Mouse (Mus musculus): ENCODE data around the gene Polk.

Gene Polk

DNA sequence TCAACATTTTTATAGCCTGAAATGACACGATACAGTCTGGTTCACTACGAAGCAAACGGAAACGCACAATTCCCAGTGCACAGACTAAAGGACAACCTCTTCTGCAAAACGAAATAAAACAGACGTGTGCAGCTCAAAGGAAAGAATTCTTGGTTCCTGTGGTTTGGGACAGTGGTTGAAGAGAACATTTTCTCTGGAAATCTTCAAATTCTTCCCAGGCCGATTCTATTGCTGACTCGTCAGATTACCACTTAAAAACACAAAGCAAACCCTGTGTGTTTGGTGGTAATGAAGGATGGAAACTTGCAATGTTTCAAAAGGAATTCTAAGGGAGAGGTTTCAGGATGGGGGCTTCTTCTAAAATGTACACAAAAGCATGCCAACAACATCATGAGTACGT lies 12.3 kb downstream of the Polk start:
- no peak for DNase-seq (ENCODE audit: low read depth in 1 of 2, low spot score in 2 of 2)

DNA sequence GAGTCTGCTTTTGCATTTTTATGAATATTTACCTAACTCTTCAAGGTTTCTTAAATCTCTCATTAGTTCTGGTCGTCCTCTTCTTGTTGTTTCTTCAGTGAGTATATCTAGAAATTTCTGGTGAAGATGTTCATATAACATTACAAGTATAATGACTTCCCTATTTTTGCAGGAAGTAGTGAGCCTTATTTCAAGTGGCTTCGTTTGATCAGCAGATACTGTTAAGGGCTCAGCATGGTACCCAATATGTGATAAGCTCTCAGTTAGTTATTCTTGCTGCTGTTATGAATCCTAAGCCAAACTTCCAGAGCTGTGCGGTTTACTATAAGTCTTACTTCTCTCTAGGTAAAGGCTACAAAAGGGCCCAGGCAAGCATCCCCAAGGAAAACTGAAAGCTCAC lies 12.8 kb downstream of the Polk start:
- DNase-seq (ENCODE audit: low read depth in 1 of 2, low spot score in 2 of 2): no peak

DNA sequence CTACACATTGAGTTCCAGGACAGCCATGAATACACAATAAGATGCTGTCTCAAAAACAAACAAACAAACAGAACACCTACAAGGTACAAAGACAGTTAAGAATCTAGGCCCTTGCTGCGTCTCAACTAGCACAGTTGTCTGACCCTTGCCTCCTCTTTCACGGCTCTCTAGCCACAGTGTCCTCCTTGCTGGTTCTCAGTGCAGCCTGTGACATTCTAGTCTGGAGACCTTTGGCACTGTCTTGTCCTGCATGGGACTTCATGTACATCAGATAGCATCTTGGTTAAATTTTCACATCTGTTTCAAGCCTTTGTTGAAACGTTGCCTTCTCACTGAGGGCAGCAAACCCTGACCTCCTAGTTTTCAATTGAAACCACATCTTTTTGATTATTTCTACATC lies 13.6 kb downstream of the Polk start:
- no peak for DNase-seq (ENCODE audit: low read depth in 1 of 2, low spot score in 2 of 2)

DNA sequence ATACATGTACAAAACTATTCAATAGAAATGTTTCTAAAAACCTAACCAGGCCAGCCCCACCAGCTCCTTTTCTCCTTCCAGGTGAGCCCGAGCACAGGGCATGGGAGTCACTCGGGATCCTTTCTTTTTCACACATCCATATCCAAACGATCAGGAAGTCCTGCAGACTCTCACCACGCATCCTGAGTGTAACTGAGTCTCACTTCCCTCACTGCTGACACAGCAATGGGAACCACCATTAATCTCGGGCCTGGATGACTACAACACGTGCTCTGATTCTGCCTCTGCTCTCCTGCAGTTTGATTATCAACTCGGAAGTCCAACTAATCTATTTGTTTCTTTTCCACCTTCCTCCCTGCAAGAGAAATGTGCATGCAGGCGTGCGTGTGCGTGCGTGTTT lies 14.5 kb downstream of the Polk start:
- no peak for DNase-seq (ENCODE audit: low read depth in 1 of 2, low spot score in 2 of 2)

DNA sequence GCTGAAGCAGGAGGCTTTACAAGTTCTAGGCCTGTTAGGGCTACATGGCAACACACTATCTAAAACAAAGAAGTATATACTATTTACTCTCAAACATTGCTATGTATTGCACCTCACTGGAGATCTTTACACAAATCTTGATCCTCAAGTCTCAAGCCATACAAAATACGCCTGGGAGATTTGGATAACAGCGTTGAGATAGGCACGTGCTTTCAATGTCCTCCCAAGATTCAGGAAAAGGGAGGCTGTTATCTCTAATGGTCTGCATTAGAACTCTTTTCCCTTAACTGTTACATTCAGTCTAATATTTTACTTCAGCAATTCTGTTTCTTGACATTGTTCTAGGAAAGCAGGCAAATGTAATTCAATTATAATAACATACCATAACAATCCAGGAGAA lies 15.4 kb downstream of the Polk start:
- no peak for DNase-seq (ENCODE audit: low read depth in 1 of 2, low spot score in 2 of 2)

DNA sequence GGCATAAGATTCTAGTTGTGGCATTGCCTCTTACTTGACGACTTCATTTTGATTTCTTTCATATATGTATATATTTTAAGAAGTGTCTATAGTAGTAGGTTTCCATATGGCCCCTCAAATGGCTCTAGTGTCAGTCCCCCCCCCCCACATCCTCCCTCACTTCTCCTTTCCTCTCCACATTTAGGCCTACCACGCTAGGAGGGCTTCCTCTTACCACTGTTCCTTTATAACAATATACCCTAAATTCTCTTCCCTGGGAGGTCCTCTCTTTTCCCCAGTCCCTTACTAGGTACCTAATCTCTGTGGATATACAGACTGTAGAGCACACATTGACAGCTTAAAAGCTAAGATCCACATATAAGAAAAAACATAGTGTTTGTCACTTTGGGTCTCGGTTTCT lies 21.1 kb downstream of the Polk start:
- no peak for DNase-seq (ENCODE audit: low read depth in 1 of 2, low spot score in 2 of 2)

DNA sequence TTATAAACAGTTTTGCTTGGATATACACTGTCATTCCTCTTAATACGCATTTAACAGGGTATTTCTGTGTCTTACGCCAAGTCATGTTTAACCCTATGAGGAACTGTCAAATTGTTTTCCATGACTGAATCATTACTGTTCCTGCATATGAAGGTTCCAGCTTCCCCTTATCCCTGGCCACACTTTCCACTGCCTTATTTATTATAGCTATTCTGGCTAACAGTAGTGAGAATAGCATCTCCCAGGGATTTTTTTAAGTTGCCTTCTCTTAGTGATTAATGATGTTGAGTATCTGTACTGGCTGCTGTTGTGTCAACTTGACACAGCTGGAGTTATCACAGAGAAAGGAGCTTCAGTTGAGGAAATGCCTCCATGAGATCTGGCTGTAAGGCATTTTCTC lies 25.0 kb downstream of the Polk start:
- DNase-seq (ENCODE audit: low read depth in 1 of 2, low spot score in 2 of 2): no peak

DNA sequence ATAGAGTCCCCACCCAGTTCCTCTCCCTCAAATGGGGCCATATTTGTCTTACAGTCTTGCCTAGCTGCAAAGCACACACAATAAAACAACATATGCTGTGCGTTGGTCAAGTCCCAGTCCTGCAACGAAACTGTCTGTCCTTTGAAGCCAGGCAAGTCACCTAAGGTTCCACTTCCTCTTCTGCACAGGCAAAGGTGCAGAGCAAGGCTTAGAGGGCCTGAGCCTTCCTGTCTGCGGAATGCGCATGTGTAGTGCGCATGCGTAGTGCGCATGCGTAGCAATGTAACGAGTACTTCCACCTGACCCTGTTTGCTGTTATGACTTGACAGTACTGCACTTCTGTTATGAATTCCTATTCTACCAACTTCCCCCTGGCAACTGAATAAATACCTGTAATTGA lies 26.1 kb downstream of the Polk start:
- DNase-seq (ENCODE audit: low read depth in 1 of 2, low spot score in 2 of 2): no peak

DNA sequence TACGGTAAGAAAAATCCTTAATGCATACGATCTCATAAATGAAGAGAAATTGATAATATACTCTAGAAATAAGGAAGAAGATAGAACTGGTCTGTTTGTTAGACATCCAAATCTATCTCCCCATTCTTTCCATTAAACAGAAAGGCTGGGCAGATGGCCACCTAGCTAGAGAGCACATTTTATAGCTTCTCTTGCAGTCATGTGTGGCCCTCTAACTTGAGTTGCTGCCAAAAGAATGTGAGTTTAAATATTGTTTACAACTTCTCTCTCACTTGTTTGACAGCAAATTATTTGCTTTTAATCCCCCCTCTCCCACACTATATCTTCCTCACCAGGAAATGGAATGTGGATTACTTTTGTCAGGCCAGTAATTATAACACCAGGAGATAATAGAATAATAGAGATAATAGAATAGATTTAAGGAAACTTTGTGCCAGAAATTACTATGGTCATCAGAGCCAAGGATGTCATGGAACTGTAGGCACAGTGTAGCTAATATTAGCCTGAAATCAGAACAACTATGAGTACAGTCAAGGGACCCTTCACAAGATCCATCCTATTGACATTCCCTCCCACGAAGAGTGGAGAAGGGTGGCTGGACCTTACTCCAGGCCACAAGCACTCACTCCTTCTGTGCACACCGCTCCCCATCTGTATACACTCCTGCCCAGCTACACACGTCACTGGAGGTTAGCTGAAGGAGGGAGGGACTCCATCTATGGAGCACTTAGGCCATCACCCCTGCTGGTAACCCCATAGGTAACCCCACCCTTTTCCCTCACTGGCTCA lies 28.0 kb downstream of the Polk start:
- no peak for DNase-seq (ENCODE audit: low read depth in 1 of 2, low spot score in 2 of 2)

DNA sequence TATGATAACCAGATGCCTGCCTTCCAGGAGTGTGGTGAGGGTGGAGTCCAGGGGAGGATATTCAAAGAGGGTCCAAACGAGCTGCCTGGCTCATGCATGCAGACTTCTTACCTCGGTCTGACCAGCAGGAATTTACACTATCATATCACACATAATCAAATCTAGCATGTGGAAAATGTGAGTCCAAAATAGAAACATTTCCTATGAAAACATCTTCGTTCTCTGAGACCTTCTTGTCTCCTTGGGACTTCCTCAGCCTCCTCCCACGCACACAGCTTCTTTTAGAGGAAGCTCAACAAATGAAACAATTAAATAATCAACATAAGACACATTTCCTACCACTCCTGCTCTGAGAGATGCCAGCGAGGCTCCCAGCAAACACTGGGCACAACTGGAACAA lies 30.5 kb downstream of the Polk start:
- DNase-seq (ENCODE audit: low read depth in 1 of 2, low spot score in 2 of 2): no peak

DNA sequence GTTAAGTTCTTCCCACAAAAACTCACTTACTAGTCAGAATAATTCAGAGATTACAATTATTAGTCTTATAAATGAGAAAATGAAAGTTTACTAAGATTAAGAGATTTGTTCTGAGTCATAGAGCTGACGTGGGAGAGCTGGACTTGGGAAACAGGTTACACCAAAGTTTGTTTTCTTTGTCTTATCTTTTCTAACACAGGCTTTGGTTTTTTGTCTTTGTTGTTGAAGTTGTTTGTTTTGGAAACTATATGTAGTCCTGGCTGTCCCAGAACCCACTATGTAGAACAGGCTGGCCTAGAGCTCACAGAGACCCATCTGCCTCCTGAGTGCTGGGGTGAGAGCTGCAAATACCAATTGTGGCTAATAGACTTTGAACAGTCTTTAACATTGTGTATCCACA lies 31.1 kb downstream of the Polk start:
- no peak for DNase-seq (ENCODE audit: low read depth in 1 of 2, low spot score in 2 of 2)

DNA sequence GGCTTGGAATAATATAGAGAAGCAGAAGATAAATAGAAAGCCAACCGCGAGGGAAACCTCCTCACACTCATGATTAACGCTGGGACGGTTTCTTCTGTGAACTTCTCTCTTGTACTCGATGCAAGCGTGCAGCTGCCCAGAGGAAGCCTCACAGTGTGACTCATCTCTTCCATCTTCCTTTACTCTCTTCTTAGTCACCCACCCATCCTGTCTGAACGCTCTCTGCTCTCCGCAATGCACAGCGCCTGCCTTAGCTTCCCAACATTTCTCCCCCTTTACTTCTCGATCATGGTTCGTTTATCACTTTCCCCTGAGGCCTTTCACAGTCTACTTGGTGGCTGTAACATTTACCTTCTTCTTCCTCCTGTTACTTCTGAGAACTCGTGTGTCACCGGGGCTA lies 31.7 kb downstream of the Polk start:
- DNase-seq (ENCODE audit: low read depth in 1 of 2, low spot score in 2 of 2): no peak

DNA sequence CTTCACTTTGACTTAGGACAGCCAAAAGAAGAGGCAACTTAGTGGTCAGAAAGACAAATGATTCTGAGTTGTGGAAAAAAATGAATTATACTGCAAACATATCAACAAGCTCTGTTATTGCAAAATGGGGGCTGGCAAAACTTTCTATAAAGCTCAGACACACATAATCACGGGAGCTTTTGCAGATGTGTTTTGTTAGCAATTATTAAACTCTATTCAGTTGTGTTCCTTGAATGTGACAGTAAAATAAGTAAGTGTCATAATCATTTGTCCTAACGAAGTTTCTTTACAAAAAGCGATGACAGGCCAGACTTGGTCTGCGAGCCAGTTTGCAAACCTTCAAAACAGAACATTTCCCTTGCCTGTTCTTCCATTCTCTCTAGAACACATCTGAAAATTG lies 34.8 kb downstream of the Polk start:
- no peak for DNase-seq (ENCODE audit: low read depth in 1 of 2, low spot score in 2 of 2)

DNA sequence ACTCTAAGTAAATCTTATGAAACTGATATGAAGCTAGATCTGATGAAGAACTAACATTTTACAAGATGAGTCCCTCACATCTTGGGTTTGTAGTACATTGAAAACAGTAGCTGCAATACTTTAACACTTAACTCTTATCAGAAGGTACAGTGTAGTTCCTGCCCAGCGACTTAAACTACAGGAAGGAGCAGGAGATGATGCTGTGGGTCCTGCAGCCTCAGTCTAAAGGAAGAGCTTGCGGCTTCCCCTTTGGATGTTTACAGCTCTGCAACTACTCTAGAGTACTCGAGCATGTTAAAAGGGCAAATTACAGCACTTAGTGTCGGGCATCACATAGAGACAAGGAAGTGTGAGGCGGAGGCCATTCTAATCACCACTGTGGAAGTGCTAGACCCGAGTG lies 36.1 kb downstream of the Polk start:
- DNase-seq (ENCODE audit: low read depth in 1 of 2, low spot score in 2 of 2): no peak

DNA sequence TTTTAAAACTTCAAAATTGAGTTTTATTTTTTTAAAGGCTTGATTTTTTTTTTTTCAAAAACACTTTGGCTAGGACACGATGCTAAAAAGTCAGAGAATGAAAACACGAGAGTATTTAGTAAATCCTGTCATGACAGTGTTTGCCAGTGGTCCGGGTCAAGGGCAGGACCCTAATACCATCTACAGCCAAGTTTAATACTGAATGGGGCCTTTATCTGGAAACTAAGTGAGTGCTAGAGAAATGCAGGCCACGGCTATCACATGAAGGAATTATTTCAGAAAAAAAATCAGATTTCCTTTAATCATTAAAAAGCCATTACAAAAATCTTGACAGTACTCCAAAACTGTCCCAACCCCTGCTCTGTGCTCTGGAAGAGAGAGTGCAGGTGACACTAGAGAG lies 36.7 kb downstream of the Polk start:
- no peak for DNase-seq (ENCODE audit: low read depth in 1 of 2, low spot score in 2 of 2)

DNA sequence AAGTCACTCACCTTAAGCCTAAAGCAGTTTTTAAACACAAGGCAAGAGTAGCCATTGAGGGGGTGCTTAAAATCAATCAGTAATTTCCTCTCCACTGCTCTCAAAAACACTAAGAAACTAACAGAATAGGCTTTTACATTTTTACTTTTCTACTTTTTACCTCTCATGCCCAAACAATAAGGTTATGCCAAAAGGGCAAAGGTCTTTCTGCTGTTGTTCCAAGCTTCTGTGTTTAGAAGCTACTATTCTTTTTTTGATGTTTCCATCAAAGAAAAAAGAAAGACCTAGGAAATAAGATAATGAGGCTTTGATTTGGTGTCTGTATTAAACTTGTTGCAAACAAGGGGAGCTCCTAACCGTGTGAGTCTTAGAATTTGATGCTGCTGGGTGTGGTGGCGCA lies 42.5 kb downstream of the Polk start:
- DNase-seq (ENCODE audit: low read depth in 1 of 2, low spot score in 2 of 2): no peak

DNA sequence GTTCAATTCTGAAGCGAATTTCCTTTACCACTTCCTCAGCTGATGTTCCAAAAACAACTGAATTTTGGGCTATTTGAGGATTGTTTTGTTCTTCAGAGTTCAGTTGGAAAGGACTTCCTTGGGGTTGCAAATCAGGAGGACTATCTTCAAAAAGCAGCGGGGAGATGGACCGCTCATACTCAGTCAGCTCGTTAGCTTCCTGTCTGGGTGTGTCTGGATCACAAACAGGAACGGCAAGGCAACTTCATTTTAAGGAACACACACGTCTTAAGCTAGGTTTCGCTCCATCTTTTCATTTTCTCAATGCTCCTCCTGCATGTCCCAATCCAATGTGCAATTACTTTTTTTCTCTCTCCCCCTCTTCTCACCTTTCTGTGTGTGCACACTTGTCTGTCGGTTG lies 45.7 kb downstream of the Polk start:
- DNase-seq (ENCODE audit: low read depth in 1 of 2, low spot score in 2 of 2): no peak

DNA sequence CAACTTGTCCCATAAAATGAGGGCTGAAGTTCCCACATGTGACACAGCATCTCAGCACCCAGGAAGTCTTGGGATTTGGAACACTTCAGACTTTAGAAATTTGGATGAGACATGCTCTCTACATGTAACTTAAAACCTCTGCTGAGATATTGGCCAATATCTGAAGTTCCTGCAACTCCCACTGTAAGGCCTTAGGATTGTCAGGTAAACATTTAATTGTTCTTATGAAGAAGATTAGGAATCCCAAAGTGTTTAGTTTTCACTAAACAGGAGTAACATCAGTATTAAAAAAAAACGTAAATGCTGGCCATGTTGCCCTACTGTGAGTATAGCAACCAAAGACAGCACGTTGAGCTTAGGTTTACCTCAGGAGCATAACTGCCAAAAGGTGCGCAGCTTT lies 51.9 kb downstream of the Polk start, which contains the start of gene Gm17622:
Gene Gm17622 (plus strand): TSS at position 301 of the 400 bp plus-strand sequence.
- DNase-seq (ENCODE audit: low read depth in 1 of 2, low spot score in 2 of 2): no peak

DNA sequence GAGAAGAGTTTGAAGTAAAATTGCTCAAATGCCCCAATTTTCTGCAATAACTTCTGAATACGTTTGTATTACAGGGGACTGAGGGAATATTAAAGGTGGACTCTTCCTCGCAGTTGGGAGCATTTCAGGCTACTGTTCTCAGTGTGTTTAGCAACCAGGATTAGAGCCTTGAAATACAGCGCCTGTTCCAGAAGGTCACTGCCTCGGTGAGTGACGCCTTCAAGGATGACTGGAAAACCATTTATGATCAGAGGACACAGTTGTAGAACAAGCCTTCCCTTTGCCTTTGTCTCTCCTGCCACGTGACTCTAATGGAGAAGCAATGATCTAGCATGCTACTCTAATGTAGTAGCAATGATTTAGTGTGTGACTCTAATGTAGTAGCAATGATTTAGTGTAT lies 54.4 kb downstream of the Polk start:
- DNase-seq (ENCODE audit: low read depth in 1 of 2, low spot score in 2 of 2): no peak

DNA sequence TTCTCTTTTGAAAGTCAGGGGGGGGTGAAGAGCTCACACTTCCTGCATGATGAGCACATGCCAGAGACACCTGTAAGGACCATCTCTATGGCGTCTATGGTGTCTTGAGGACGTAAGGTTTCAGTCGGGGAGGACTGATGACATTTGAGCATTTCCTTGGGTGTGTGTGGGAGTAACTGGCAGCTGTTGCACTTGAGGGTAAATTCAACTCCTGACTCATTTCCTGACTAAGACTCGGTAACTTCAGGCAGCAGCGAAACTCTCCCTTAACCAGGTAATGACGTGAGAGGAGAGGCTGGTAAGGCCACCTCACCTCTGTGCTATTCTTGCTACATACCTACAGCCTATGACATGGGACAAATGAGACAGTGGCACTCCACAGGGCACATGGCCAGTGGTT lies 55.1 kb downstream of the Polk start:
- DNase-seq (ENCODE audit: low read depth in 1 of 2, low spot score in 2 of 2): no peak

DNA sequence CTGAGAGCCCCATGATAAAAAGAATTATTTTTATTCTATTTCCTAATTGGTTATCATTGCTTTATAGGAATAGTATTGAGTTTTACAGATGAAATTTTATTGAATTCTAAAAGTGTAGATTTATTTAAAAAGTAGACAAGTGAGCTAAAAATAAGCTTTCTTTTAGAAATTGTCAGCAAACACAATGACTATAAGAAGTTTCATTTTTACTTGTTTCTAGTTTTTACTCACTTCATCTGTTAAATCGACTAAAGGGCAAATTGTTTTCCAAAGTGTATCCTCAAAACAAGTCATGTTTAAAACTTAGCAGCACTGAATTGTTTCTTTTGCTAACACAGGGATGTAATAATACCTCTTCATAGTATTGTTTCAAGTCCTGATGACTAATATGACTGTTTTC lies 63.4 kb downstream of the Polk start:
- no peak for DNase-seq (ENCODE audit: low read depth in 1 of 2, low spot score in 2 of 2)

DNA sequence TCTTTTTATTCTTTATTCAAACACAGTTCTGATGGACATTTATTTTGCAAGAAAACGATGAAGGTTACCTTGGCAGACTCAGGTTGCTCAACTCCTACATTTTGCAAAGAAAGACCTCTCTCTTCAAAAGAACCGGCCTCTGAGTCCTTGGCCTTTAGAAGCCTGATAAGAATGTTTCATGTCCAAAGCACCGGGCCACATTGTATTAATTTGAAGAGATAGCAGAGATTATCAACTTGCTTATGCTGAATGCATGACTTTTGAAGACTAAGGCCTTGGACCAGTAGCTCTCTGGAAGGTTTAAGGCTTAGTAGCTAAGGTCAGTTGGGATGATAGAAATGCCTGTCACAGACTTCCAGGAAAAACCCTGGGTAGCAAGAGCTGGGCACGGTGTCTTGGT lies 65.2 kb downstream of the Polk start:
- DNase-seq (ENCODE audit: low read depth in 1 of 2, low spot score in 2 of 2): no peak

DNA sequence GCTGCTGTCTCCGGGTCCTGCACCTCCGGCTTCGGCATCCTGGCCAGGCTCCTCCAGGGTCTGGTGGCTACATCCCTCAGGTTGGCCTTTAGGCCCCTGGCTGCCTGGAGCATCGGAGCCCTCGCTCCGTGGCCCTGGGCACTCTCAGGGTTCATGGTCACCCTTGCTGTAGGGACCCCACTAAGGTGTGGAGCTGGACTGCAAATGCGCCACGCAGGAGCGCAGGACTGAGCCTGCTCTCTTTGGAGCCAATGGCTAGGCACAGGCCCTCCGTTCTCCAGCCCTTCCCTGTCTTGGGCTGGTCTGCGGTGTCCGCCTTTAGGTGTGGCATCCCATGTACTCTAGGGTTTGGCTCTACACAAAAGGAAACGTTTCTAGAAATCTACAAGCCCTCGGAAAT lies 71.4 kb downstream of the Polk start, which contains the start of gene Ankdd1b:
Gene Ankdd1b (minus strand): TSS at position 242 of the 400 bp plus-strand sequence.
- DNase-seq (ENCODE audit: low read depth in 1 of 2, low spot score in 2 of 2): no peak

Measured in monocyte, adult 2 months (primary cell).